In the genomic region with DNA sequence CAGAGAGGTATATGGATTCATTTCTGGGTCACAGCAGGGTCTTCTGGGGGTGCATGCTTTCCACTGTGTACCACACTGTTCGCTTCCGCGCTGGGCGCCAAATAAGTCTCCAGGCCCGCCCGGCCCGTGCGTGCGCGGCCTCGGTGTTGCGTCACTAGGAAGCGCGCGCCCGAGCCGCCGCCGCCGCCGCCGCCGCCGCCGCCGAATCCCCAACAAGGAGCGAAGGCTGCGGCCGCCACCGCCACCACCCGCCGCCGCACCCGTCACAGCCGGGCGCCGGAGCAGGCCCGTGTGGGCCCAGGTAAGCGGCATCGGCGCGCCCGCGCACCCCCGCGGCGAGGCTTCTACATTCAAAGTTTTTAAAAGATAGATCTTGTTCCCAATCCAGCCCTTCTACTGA, we compare ENCODE assay signal across 8 mouse cellular contexts. TPM values are rescaled to one million over a fixed set of nuclear protein-coding genes. Genes with fewer than 3 reads are reported as not detected.
A peak's percentile ranks its signal among the peaks of the same experiment; 100 is the strongest.
DNase-seq lines count a peak whose midpoint lies in the region; ATAC-seq and TF ChIP-seq lines count a peak whose summit lies in the region.
"Not testable (repeated sequence)": the region's sequence is repeated elsewhere in the genome, so short reads cannot be mapped to it uniquely, and the experiment has no call there.

No protein-coding gene starts in this region.

- 56% methylated on average over 47 of the region's 47 CpGs for WGBS in hindbrain, embryonic 10.5 days
- WGBS in liver, embryonic 16.5 days (ENCODE audit: insufficient replicate concordance): 64% methylated on average over 37 of the region's 47 CpGs
- WGBS in stomach, postnatal 0 days: 50% methylated on average over 42 of the region's 47 CpGs

- intact Hi-C loops in gastrocnemius, adult 2 months (cut with DNase I): not testable (repeated sequence)

- peak; percentile 98 for ATAC-seq in liver, embryonic 16.5 days (ENCODE audit: low read depth)
- ATAC-seq in stomach, postnatal 0 days (ENCODE audit: low FRiP score, low TSS enrichment): peak; percentile 98

- peak overlapping the region; percentile 44 for H3K4me2 ChIP-seq in liver, embryonic 16.5 days (ENCODE audit: low read depth, low read length)
- not testable (repeated sequence) for H3K4me2 ChIP-seq in stomach, postnatal 0 days (replicated peaks; ENCODE audit: low read depth)

- not testable (repeated sequence) for H3K27me3 ChIP-seq in E14TG2a.4 (ENCODE audit: insufficient read depth, low read length); hindbrain, embryonic 10.5 days (ENCODE audit: insufficient read depth, poor library complexity, severe bottlenecking); liver, embryonic 16.5 days (ENCODE audit: control insufficient read depth, insufficient read depth, low read depth, low read length); stomach, postnatal 0 days (ENCODE audit: control insufficient read depth, insufficient read depth, low read length)

- H3K27ac ChIP-seq in gastrocnemius, adult 2 months: peak overlapping the region; percentile 69
- H3K27ac ChIP-seq in hindbrain, embryonic 10.5 days; liver, embryonic 16.5 days (ENCODE audit: low read length); stomach, postnatal 0 days (replicated peaks): not testable (repeated sequence)

- DNase-seq in cerebellum, postnatal 10 days: peak; percentile 40 to 50
- peak; percentile 40 for DNase-seq in gastrocnemius, adult 2 months
- DNase-seq in hindbrain, embryonic 10.5 days (ENCODE audit: low spot score); stomach, postnatal 0 days (ENCODE audit: low spot score): not testable (repeated sequence)
- DNase-seq in kidney, postnatal 36 days: peak; percentile 28 to 56
- peak; percentile 26 to 34 for DNase-seq in natural killer cell, adult 2 months (ENCODE audit: low spot score in 2 of 2)

- H3K4me1 ChIP-seq in E14TG2a.4 (replicated peaks; ENCODE audit: low read depth, low read length); hindbrain, embryonic 10.5 days (replicated peaks); liver, embryonic 16.5 days (ENCODE audit: control insufficient read depth, low read depth, low read length); stomach, postnatal 0 days (replicated peaks; ENCODE audit: control insufficient read depth, insufficient read depth): not testable (repeated sequence)

- not testable (repeated sequence) for H3K36me3 ChIP-seq in E14TG2a.4 (ENCODE audit: insufficient read depth, low read length); hindbrain, embryonic 10.5 days; liver, embryonic 16.5 days (ENCODE audit: control insufficient read depth, insufficient read depth); stomach, postnatal 0 days (ENCODE audit: control insufficient read depth, insufficient read depth, low read length)

- not testable (repeated sequence) for TF ChIP-seq EP300 in stomach, postnatal 0 days (optimal IDR thresholded peaks at IDR 0.05)

- peak overlapping the region; percentile 56; the same call in 1 of the 2 replicates for H3K4me3 ChIP-seq in E14TG2a.4 (replicated peaks; ENCODE audit: low read length)
- H3K4me3 ChIP-seq in gastrocnemius, adult 2 months: peak overlapping the region; percentile 66
- H3K4me3 ChIP-seq in hindbrain, embryonic 10.5 days: peak overlapping the region; percentile 39
- peak overlapping the region; percentile 36; the same call in 1 of the 2 replicates for H3K4me3 ChIP-seq in liver, embryonic 16.5 days (ENCODE audit: low read depth, low read length)
- H3K4me3 ChIP-seq in stomach, postnatal 0 days (ENCODE audit: low read depth, low read length): peak overlapping the region; percentile 19; the same call in 1 of the 2 replicates

- H3K9ac ChIP-seq in liver, embryonic 16.5 days (ENCODE audit: low read depth, low read length); stomach, postnatal 0 days (ENCODE audit: low read length): not testable (repeated sequence)

- H3K9me3 ChIP-seq in E14TG2a.4 (ENCODE audit: low read length); hindbrain, embryonic 10.5 days; liver, embryonic 16.5 days (replicated peaks; ENCODE audit: control insufficient read depth, low read length); stomach, postnatal 0 days (ENCODE audit: control insufficient read depth, low read length): not testable (repeated sequence)

- not testable (repeated sequence) for TF ChIP-seq CTCF in E14TG2a.4 (conservative IDR thresholded peaks at IDR 0.05; ENCODE audit: low read length); gastrocnemius, adult 2 months (IDR thresholded peaks at IDR 0.05); stomach, postnatal 0 days (IDR thresholded peaks at IDR 0.05; ENCODE audit: low read depth)

RNA-seq across cellular contexts. Expression of a gene that starts 57.1 kb away (rescaled TPM):
- under 1 TPM; 0.33 to 0.51 TPM for total RNA-seq in gastrocnemius, adult 2 months (2021)
- 0.06 TPM in 1 of 2 replicates, not detected in the other for polyA plus RNA-seq in hindbrain, embryonic 10.5 days (2016; fragmentation: Nextera tagmentation; extraction: Ambion mirVana)
- polyA plus RNA-seq in liver, embryonic 16.5 days (2015; fragmentation: Nextera tagmentation; extraction: Ambion mirVana): not detected in 2 replicates
- polyA plus RNA-seq in stomach, postnatal 0 days (2015; fragmentation: Nextera tagmentation; extraction: Ambion mirVana): not detected in 2 replicates
